8 mouse cellular contexts compared by ENCODE assay signal in genomic region chr4:109476554-109477014, GRCm38 (mm10). TPM values are rescaled to one million over a fixed set of nuclear protein-coding genes. Genes with fewer than 3 reads are reported as not detected.
DNase-seq lines count a peak whose midpoint lies in the region; ATAC-seq and TF ChIP-seq lines count a peak whose summit lies in the region.

No protein-coding gene starts in this region.

- WGBS in forebrain, embryonic 14.5 days, result under 1% methylated on average over 32 of the region's 39 CpGs
- under 1% methylated on average over 38 of the region's 39 CpGs for WGBS in lung, adult 2 months

- H3K4me3 ChIP-seq in ES-Bruce4 (ENCODE audit: low read depth, low read length), result peak overlapping the region; percentile 99
- H3K4me3 ChIP-seq in forebrain, embryonic 14.5 days (ENCODE audit: low read depth, low read length), result peak overlapping the region; percentile 86
- H3K4me3 ChIP-seq in lung, adult 2 months (replicated peaks; ENCODE audit: extremely low read depth, low read depth, low read length), result peak overlapping the region; percentile 96

- no peaks in the 10 kb centered on the region for H3K27me3 ChIP-seq in ES-Bruce4 (ENCODE audit: control insufficient read depth, insufficient read depth, low read length, poor library complexity, severe bottlenecking)
- no peaks in the 10 kb centered on the region for H3K27me3 ChIP-seq in forebrain, embryonic 14.5 days (replicated peaks; ENCODE audit: control insufficient read depth, insufficient read depth, low read length)

- no peaks in the 10 kb centered on the region for H3K9me3 ChIP-seq in ES-Bruce4 (replicated peaks; ENCODE audit: control insufficient read depth, insufficient read depth, low read length, poor library complexity, severe bottlenecking)
- no peaks in the 10 kb centered on the region for H3K9me3 ChIP-seq in forebrain, embryonic 14.5 days (replicated peaks; ENCODE audit: control insufficient read depth, low read length)

- H3K36me3 ChIP-seq in ES-Bruce4 (ENCODE audit: control insufficient read depth, insufficient read depth, low read length, poor library complexity, severe bottlenecking), result peaks cover 3% of the 10 kb centered on the region
- no peaks in the 10 kb centered on the region for H3K36me3 ChIP-seq in forebrain, embryonic 14.5 days (ENCODE audit: control insufficient read depth, insufficient read depth, low read length)

- H3K4me2 ChIP-seq in forebrain, embryonic 14.5 days (ENCODE audit: low read length), result peak overlapping the region; percentile 75

- no peak overlapping the region for H3K27ac ChIP-seq in ES-Bruce4 (ENCODE audit: insufficient read depth, low read length)
- H3K27ac ChIP-seq in forebrain, embryonic 14.5 days (ENCODE audit: low read depth, low read length), result peak overlapping the region; percentile 91

- DNase-seq in forebrain, embryonic 14.5 days (ENCODE audit: low spot score), result peak; percentile 92
- peak; percentile 86 for DNase-seq in heart, postnatal 25 days (ENCODE audit: low spot score)
- DNase-seq in layer of hippocampus, adult 18-20 months (ENCODE audit: low spot score in 2 of 2), result peak; percentile 80 to 91
- peak; percentile 87 for DNase-seq in lung, adult 2 months
- peak; percentile 50 to 60 for DNase-seq in thymus, adult 18-20 months

- peaks cover 1% of the 10 kb centered on the region for H3K4me1 ChIP-seq in ES-Bruce4 (ENCODE audit: control insufficient read depth, insufficient read depth, low read length)
- peaks cover 6% of the 10 kb centered on the region for H3K4me1 ChIP-seq in forebrain, embryonic 14.5 days (ENCODE audit: control insufficient read depth, insufficient read depth, low read length)
- H3K4me1 ChIP-seq in lung, adult 2 months (ENCODE audit: control insufficient read depth, insufficient read depth, low read length), result peaks cover 14% of the 10 kb centered on the region

- peak overlapping the region; percentile 98 for H3K9ac ChIP-seq in ES-Bruce4 (ENCODE audit: low read depth, poor library complexity, severe bottlenecking)
- peak overlapping the region; percentile 97 for H3K9ac ChIP-seq in forebrain, embryonic 14.5 days (ENCODE audit: low read length)

- peak; percentile 65 for TF ChIP-seq POLR2A in ES-Bruce4 (IDR thresholded peaks at IDR 0.05; ENCODE audit: insufficient read depth, low read length)
- peak; percentile 45; the same call in 1 of the 2 replicates for TF ChIP-seq POLR2A in lung, adult 2 months (IDR thresholded peaks at IDR 0.05; ENCODE audit: borderline replicate concordance, extremely low read depth, low read depth, low read length)

- peak; percentile 96 for ATAC-seq in cerebellum, adult (ENCODE audit: insufficient number of reproducible peaks, low FRiP score, low TSS enrichment)
- ATAC-seq in forebrain, embryonic 14.5 days, result peak; percentile 99
- ATAC-seq in neutrophil, adult 5-6 weeks (ENCODE audit: extremely low read depth, insufficient number of reproducible peaks, low FRiP score, poor library complexity, severe bottlenecking), result peak; percentile 86

- no peak for TF ChIP-seq EP300 in ES-Bruce4 (IDR thresholded peaks at IDR 0.05; ENCODE audit: insufficient read depth, low read depth, low read length)

- intact Hi-C loops in heart, postnatal 25 days (cut with DNase I), result no loop called here

- TF ChIP-seq CTCF in ES-Bruce4 (IDR thresholded peaks at IDR 0.05; ENCODE audit: low read depth, low read length), result no peak
- TF ChIP-seq CTCF in lung, adult 2 months (IDR thresholded peaks at IDR 0.05; ENCODE audit: insufficient read depth, low read length), result no peak

RNA-seq across cellular contexts. Expression of gene Rnf11, which starts 7.9 kb away (rescaled TPM):
- polyA plus RNA-seq in ES-Bruce4 (2011; ENCODE audit: insufficient read depth, insufficient read length, low read depth, missing spikeins), result 31.6 and 33.1 TPM in 2 replicates
- polyA plus RNA-seq in forebrain, embryonic 14.5 days (2014; fragmentation: Nextera tagmentation; extraction: Ambion mirVana), result 69.4 and 74.1 TPM in 2 replicates
- total RNA-seq in heart, postnatal 25 days (2021), result 100 to 1,000 TPM; 104 to 106 TPM
- 100 to 1,000 TPM; 177 to 178 TPM for total RNA-seq in layer of hippocampus, adult 18-20 months (2021)
- polyA plus RNA-seq in lung, adult 2 months (2012; rRNA removed), result 39.6 and 44.5 TPM in 2 replicates
- total RNA-seq in neutrophil, adult 5-6 weeks (2017), result 125 and 130 TPM in 2 replicates

RNA-seq across cellular contexts. Expression of gene 4930522H14Rik, which starts 54.5 kb away (rescaled TPM):
- not detected in 2 replicates for polyA plus RNA-seq in ES-Bruce4 (2011; ENCODE audit: insufficient read depth, insufficient read length, low read depth, missing spikeins)
- not detected in 2 replicates for polyA plus RNA-seq in forebrain, embryonic 14.5 days (2014; fragmentation: Nextera tagmentation; extraction: Ambion mirVana)
- total RNA-seq in heart, postnatal 25 days (2021), result not detected
- total RNA-seq in layer of hippocampus, adult 18-20 months (2021), result not detected
- polyA plus RNA-seq in lung, adult 2 months (2012; rRNA removed), result not detected in 2 replicates
- not detected in 2 replicates for total RNA-seq in neutrophil, adult 5-6 weeks (2017)
